Mouse (Mus musculus) thymus, adult 2 months (tissue): Measurements from ENCODE around the gene Ugt1a8.
"Not testable (repeated sequence)": the region's sequence is repeated elsewhere in the genome, so short reads cannot be mapped to it uniquely, and the experiment has no call there.

ENCODE experiments used
- CTCF ChIP-seq: fragments of 200-500 bp; IDR thresholded peaks from 2 replicates; pipeline ENCODE4 v1.5.1; 2012; ENCODE audit warnings: mild to moderate bottlenecking, control low read depth, low read length, moderate library complexity, borderline replicate concordance; ENCODE audit not compliant: control insufficient read depth, poor library complexity, insufficient read depth; ENCODE audit errors: extremely low read depth
- POLR2A ChIP-seq: fragments of 200-500 bp; IDR thresholded peaks from 2 replicates; pipeline ENCODE4 v1.6.1; 2012; ENCODE audit warnings: mild to moderate bottlenecking, low read length, control low read depth, moderate library complexity; ENCODE audit not compliant: control insufficient read depth, poor library complexity, insufficient read depth; ENCODE audit errors: extremely low read depth

GRCm38 (mm10) chr1:88140492-88140891 lies 52.9 kb downstream of the Ugt1a8 start:
- TF ChIP-seq POLR2A, CTCF: not testable (repeated sequence)
